Mouse (Mus musculus) intestine, embryonic 14.5 days (tissue): ENCODE measurements around the gene Hist1h2bh. TPM values are rescaled to one million over a fixed set of nuclear protein-coding genes. Genes with fewer than 3 reads are reported as not detected.
"Not testable (repeated sequence)": the region's sequence is repeated elsewhere in the genome, so short reads cannot be mapped to it uniquely, and the experiment has no call there.

Experiments
- ATAC-seq: fragments of 200-750 bp; cut with Nextera tagmentation; replicated peaks from 2 replicates; pipeline ENCODE4 v1.8.0; 2017; ENCODE audit warnings: low read depth, moderate number of reproducible peaks, moderate TSS enrichment, moderate library complexity; ENCODE audit not compliant: low FRiP score, low TSS enrichment
- DNase-seq: peaks from one replicate; pipeline ENCODE4 v3.0.0-alpha.2; 2018; ENCODE audit warnings: low spot score
- H3K27ac ChIP-seq: fragments of 300-500 bp; sonication (generic); 2 replicates; pipeline ENCODE4 v1.5.1; 2014; ENCODE audit warnings: low read depth, mild to moderate bottlenecking, control low read depth
- H3K27me3 ChIP-seq: fragments of 300-500 bp; sonication (generic); replicated peaks from 2 replicates; pipeline ENCODE4 v1.6.1; 2014; ENCODE audit warnings: low read length, control low read depth; ENCODE audit not compliant: control insufficient read depth, insufficient read depth
- H3K36me3 ChIP-seq: fragments of 300-500 bp; sonication (generic); 2 replicates; pipeline ENCODE4 v1.6.1; 2014; ENCODE audit warnings: low read length, control low read depth; ENCODE audit not compliant: control insufficient read depth, insufficient read depth
- H3K4me1 ChIP-seq: fragments of 300-500 bp; sonication (generic); replicated peaks from 2 replicates; pipeline ENCODE4 v1.6.1; 2014; ENCODE audit warnings: low read length, control low read depth, mixed read lengths; ENCODE audit not compliant: control insufficient read depth, insufficient read depth
- H3K4me2 ChIP-seq: fragments of 300-500 bp; sonication (generic); 2 replicates; pipeline ENCODE4 v1.6.1; 2014; ENCODE audit warnings: low read length
- H3K4me3 ChIP-seq: fragments of 300-500 bp; sonication (generic); 2 replicates; pipeline ENCODE4 v1.5.1; 2014; ENCODE audit warnings: low read depth, low read length, control low read depth, mixed read lengths
- H3K9ac ChIP-seq: fragments of 300-500 bp; sonication (generic); 2 replicates; pipeline ENCODE4 v1.6.1; 2014; ENCODE audit warnings: mild to moderate bottlenecking, low read length
- H3K9me3 ChIP-seq: fragments of 300-500 bp; sonication (generic); 2 replicates; pipeline ENCODE4 v1.6.1; 2016; ENCODE audit warnings: low read length, control low read depth; ENCODE audit not compliant: control insufficient read depth
- WGBS: fragments of 180-500 bp; shearing (Covaris S2); extraction: QIAGEN DNeasy Blood & Tissue Kit; methylation state at CpG from one replicate; pipeline ENCODE4 v1.1.7; 2014; 5-methylcytosine and 5-hydroxymethylcytosine counted together
- polyA plus RNA-seq: library from polyadenylated mRNA; unstranded; fragments of >200 nt; fragmentation: Nextera tagmentation; extraction: Ambion mirVana; gene quantifications from 2 replicates; pipeline ENCODE4 v1.2.1, GENCODE M21; 2014

Gene Hist1h2bh
- polyA plus RNA-seq, 1 experiment from 2014 or later = 1.1 TPM

- DNase-seq = peak; percentile 52
- Histone ChIP-seq H3K9ac (peak overlapping the region; percentile 92), H3K36me3 (no peaks in the 10 kb centered on the region), H3K4me1 (peaks cover 16% of the 10 kb centered on the region), H3K27ac (peak overlapping the region; percentile 99), H3K9me3 (no peaks in the 10 kb centered on the region), H3K4me2 (peak overlapping the region; percentile 70), H3K4me3 (peak overlapping the region; percentile 54), H3K27me3 (no peaks in the 10 kb centered on the region)
- 16% methylated on average over 7 of the region's 7 CpGs for WGBS
- no peak for ATAC-seq
These were observed 6.9 kb downstream of the Hist1h2bh start for GRCm38 (mm10) chr13:23536076-23536822.

- Histone ChIP-seq H3K4me2 (peak within 1 kb of the TSS; percentile 70), H3K27ac (peak within 1 kb of the TSS; percentile 99), H3K9ac (peak within 1 kb of the TSS; percentile 92), H3K4me3 (peak within 1 kb of the TSS; percentile 54), H3K4me1 (peaks cover 16% of the 10 kb centered on the region)
- peak; percentile 92 for DNase-seq
- ATAC-seq = peak; percentile 89
- under 1% methylated on average over 45 of the region's 62 CpGs for WGBS
- not testable (repeated sequence) for H3K27me3 ChIP-seq, H3K36me3 ChIP-seq, H3K9me3 ChIP-seq
These were observed 7.8 kb downstream of the Hist1h2bh start, which contains the start of gene Hist1h3g for GRCm38 (mm10) chr13:23535137-23536075. Hist1h3g (plus strand) TSS chr13:23535422.

DNA sequence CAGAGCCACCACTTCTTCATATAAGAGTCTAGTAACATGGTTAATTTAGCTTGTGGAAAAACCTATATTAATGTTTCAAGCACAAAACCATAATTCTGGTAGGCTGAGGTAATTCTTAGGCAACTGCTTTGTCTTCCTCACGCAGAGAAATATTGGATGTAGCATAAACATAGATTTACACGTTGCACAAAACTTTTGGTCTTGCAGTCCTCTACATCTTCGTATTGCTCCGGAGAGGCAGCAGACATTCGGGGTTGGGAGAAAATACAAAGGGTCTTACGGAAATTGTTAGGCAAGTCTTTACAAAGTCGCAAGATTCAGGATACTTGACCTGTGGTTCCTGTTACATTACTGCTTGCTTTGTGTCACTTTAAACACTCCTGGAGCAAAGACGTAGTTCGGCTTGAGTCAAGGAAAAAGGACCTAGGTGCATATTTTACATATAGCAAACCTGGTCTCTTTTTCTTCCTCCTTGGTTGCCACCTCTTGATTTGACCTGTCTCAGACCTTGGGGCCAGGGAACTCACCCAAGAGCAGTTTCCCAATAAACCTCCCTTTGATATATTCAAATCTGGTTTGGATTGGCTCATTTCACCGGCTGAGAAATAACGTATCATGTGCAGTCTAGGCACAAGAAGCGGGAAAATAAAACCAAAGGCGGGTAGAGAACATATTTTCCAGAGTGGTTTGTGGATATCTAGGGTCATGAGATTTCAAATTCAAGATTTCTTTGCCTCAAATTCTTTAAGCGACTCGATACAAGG is 8.6 kb downstream of the Hist1h2bh start:
- Histone ChIP-seq H3K36me3 (no peaks in the 10 kb centered on the region), H3K4me3 (peak overlapping the region; percentile 54), H3K4me1 (peaks cover 17% of the 10 kb centered on the region), H3K9me3 (no peaks in the 10 kb centered on the region), H3K27me3 (no peaks in the 10 kb centered on the region), H3K9ac (peak overlapping the region; percentile 92), H3K4me2 (peak overlapping the region; percentile 70), H3K27ac (peak overlapping the region; percentile 99)
- under 1% methylated on average over 15 of the region's 15 CpGs for WGBS
- DNase-seq (peak; percentile 75), ATAC-seq (no peak)

DNA sequence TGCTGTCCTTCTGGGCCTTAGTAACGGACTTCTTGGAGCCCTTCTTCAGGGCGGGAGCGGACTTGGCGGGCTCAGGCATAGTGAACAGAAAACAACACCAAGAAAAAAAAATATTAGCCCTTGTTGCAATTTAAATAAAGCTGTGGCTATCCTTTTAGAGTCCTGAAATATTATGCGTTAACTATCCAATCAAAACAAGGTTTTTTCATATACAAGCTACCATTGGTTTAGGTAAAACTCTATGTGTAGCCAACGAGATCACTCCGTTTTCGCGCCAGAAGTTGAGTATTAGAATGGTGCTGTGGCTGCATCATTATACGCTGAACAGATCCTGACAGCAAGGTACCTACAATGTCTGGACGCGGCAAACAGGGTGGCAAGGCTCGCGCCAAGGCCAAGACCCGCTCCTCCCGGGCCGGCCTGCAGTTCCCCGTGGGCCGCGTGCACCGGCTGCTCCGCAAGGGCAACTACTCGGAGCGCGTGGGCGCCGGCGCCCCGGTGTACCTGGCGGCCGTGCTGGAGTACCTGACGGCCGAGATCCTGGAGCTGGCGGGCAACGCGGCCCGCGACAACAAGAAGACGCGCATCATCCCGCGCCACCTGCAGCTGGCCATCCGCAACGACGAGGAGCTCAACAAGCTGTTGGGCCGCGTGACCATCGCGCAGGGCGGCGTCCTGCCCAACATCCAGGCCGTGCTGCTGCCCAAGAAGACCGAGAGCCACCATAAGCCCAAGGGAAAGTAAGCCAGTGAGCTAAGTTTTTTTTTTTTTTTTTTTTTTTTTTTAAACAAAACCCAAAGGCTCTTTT is 9.4 kb downstream of the Hist1h2bh start, which contains the start of gene Hist1h2af:
Gene Hist1h2af (plus strand): TSS at position 347 of the 808 bp plus-strand sequence.
- peak within 1 kb of the TSS; percentile 92 for H3K9ac ChIP-seq

DNA sequence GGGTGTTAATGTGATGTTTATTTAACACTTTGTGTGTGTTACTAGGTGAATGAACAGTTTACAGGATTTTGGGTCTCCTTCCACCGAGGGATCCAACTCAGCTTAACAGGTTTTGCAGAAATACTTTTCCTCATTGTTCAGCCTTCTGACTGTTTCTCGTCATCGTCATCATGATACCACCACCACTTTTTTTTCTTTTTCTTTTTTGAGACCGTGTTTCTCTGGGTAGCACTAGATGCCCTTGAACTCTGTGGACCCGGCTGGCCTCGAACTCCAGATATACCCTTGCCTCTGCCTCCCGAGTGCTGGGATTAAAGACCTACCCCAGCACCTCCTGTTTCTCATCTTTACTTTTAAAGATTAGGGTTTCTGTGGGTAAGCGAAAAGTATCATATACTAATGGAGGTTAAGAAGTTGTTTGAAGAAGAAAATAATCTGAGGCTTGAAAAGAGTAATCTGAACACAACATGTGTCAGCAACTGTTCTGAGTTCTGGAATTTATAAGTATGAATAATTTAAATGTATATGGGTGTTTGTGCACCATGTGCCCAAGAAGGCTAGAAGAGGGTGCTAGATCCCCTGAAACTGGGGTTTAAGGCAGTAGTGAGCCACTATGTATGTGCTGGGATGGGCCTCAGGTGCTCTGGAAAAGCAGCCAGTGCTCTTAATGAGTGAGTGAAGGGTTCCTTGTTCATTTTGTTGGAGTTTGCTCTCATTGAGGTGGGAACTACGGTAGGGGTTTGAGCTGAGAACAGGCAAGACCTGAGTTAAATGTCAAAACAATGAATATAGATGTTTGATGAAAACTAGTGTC is 10.7 kb downstream of the Hist1h2bh start:
- H3K9ac ChIP-seq = peak overlapping the region; percentile 89
- no peaks in the 10 kb centered on the region for H3K27me3 ChIP-seq
- no peaks in the 10 kb centered on the region for H3K9me3 ChIP-seq
- H3K27ac ChIP-seq = peak overlapping the region; percentile 99
- DNase-seq = peak; percentile 51
- H3K4me1 ChIP-seq = peaks cover 24% of the 10 kb centered on the region
- 15% methylated on average over 9 of the region's 9 CpGs for WGBS
- peak overlapping the region; percentile 70 for H3K4me2 ChIP-seq
- no peaks in the 10 kb centered on the region for H3K36me3 ChIP-seq
- peak overlapping the region; percentile 54 for H3K4me3 ChIP-seq
- no peak for ATAC-seq

More for the DNA sequence above, 9.4 kb downstream of the Hist1h2bh start, which contains the start of gene Hist1h2af:
- peak; percentile 38 for ATAC-seq
- H3K36me3 ChIP-seq, H3K9me3 ChIP-seq, H3K27me3 ChIP-seq: not testable (repeated sequence)
- WGBS = under 1% methylated on average over 26 of the region's 53 CpGs
- H3K4me3 ChIP-seq = peak within 1 kb of the TSS; percentile 54
- H3K27ac ChIP-seq = peak within 1 kb of the TSS; percentile 99
- peaks cover 24% of the 10 kb centered on the region for H3K4me1 ChIP-seq
- H3K4me2 ChIP-seq = peak within 1 kb of the TSS; percentile 70
- peak; percentile 85 for DNase-seq

GRCm38 (mm10) chr13:23530901-23531875 is 12.0 kb downstream of the Hist1h2bh start, which contains the start of gene Hist1h4h:
Hist1h4h (plus strand) TSS chr13:23531050.
- no peaks in the 10 kb centered on the region for H3K36me3 ChIP-seq
- peak; percentile 72 for ATAC-seq
- H3K27me3 ChIP-seq = no peaks in the 10 kb centered on the region
- WGBS = under 1% methylated on average over 50 of the region's 70 CpGs
- peak within 1 kb of the TSS; percentile 70 for H3K4me2 ChIP-seq
- H3K4me3 ChIP-seq = peak within 1 kb of the TSS; percentile 54
- peak within 1 kb of the TSS; percentile 99 for H3K27ac ChIP-seq
- H3K9ac ChIP-seq = peak within 1 kb of the TSS; percentile 89
- DNase-seq = peak; percentile 100
- H3K4me1 ChIP-seq = peaks cover 21% of the 10 kb centered on the region
- H3K9me3 ChIP-seq = no peaks in the 10 kb centered on the region
